Mouse (Mus musculus): Measurements from ENCODE around the gene Ttll13. TPM values are rescaled to one million over a fixed set of nuclear protein-coding genes. Genes with fewer than 3 reads are reported as not detected.

Ttll13 gene
- polyA plus RNA-seq, 1 experiment from 2014 or later = 0.42 TPM

DNA sequence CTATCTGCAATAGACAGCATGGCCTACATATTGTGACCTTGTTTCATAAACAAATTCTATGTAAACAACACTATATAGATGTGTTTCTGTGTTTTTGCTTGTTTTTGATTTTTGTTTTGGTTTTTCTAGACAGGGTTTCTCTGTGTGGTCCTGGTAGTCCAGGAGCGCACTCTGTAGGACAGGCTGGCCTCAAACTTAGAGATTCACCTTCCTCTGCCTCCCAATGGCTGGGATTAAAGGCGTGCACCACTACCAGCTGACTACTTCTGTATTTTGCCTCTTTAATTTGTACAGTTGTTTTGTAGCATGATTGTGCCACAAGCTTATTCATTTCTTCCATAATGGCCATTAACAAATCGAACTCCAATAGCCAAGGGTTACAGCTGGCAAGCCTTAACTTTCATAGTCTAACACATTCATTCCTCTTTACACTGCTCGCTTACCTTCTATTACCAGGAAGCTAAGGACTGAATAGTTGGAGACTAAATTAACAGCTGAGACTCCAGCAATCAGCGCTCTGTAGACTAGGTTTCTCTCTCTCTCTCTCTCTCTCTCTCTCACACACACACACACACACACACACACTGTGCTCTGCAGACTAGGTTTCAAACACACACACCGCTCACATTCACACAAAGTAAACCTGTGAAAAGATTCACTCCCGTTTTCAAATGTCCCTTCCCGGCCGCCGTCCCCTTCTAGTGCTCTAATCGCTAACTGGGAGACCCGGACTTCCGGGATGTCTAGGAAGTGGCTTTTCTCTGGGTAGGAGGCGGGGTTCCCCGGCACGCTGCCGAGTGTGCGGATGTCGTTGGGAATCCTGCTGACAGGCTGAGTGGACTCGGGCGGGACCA, 22.9 kb downstream of the Ttll13 start, which contains the start of gene Vps33b:
Gene Vps33b (plus strand): TSS at position 753 of the 854 bp plus-strand sequence.
- Histone ChIP-seq H3K9ac (ENCODE audit: low read depth, low read length) (peak within 1 kb of the TSS; percentile 76), H3K27me3 (ENCODE audit: control insufficient read depth, insufficient read depth, low read depth, low read length) (no peaks in the 10 kb centered on the region), H3K4me3 (ENCODE audit: low read depth, low read length) (peak within 1 kb of the TSS; percentile 80), H3K4me1 (ENCODE audit: control insufficient read depth, low read depth, low read length) (peaks cover 20% of the 10 kb centered on the region), H3K27ac (ENCODE audit: low read length) (peak within 1 kb of the TSS; percentile 75), H3K36me3 (ENCODE audit: control insufficient read depth, insufficient read depth) (peaks cover 27% of the 10 kb centered on the region), H3K9me3 (replicated peaks; ENCODE audit: control insufficient read depth, low read length) (no peaks in the 10 kb centered on the region), H3K4me2 (ENCODE audit: low read depth, low read length) (peak within 1 kb of the TSS; percentile 81)
- ATAC-seq (ENCODE audit: low read depth) = peak; percentile 96
- 3% methylated on average over 21 of the region's 21 CpGs for WGBS (ENCODE audit: insufficient replicate concordance)

DNA sequence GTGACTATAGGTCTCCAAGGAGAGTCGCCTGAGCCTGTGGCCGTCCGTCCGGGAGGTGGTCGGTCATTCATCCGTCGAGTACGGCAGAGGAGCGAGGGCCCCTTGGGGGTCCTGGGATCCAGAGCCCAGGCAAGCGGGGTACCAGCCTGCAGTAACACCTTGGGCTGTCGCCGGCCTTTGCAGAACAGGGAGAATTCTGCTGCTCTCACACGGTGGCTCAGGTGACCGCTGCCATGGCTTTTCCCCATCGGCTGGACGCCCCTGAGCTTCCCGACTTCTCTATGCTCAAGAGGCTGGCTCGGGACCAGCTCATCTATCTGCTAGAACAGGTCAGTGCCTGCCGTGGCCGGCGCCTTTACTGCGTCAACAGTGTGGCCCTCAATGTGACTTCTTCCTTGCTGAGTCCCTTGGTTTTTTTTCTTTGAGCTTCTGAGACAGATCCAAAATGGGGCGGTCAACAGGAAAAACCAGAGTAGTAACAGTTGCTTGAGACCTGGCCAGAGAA, 23.6 kb downstream of the Ttll13 start:
- no peaks in the 10 kb centered on the region for H3K27me3 ChIP-seq (ENCODE audit: control insufficient read depth, insufficient read depth, low read depth, low read length)
- under 1% methylated on average over 23 of the region's 23 CpGs for WGBS (ENCODE audit: insufficient replicate concordance)
- peak overlapping the region; percentile 55 for H3K27ac ChIP-seq (ENCODE audit: low read length)

DNA sequence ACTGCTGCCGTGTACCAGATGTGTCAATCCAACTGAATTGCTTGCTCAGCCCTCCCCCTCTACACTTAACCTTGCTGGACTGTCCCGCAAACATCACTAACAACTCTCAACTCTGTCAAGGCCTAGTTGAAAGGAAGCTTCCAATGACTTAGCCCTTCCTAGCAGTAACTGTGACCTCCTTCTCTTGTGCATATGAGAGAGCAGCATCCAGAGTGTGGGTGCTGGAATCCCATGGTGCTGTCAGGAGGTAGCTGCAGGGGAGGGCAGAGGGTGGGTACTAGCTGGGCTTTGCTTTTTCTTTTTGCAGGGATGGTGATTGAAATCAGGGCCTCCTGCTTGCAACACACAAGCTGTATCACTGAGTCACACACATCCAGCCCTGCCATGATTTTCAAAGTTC, 27.3 kb downstream of the Ttll13 start:
- peaks cover 16% of the 10 kb centered on the region for H3K36me3 ChIP-seq (ENCODE audit: control insufficient read depth, insufficient read depth)
- H3K27me3 ChIP-seq (ENCODE audit: control insufficient read depth, insufficient read depth, low read depth, low read length) = no peaks in the 10 kb centered on the region
- no peaks in the 10 kb centered on the region for H3K9me3 ChIP-seq (replicated peaks; ENCODE audit: control insufficient read depth, low read length)
- H3K4me3 ChIP-seq (ENCODE audit: low read depth, low read length) = no peak overlapping the region
- H3K9ac ChIP-seq (ENCODE audit: low read depth, low read length) = no peak overlapping the region
- no peak for ATAC-seq (ENCODE audit: low read depth)
- no peak overlapping the region for H3K27ac ChIP-seq (ENCODE audit: low read length)
- H3K4me1 ChIP-seq (ENCODE audit: control insufficient read depth, low read depth, low read length) = peaks cover 18% of the 10 kb centered on the region
- 70% methylated on average over 2 of the region's 2 CpGs for WGBS (ENCODE audit: insufficient replicate concordance)
- H3K4me2 ChIP-seq (ENCODE audit: low read depth, low read length) = no peak overlapping the region

More for the DNA sequence above, 23.6 kb downstream of the Ttll13 start:
- Histone ChIP-seq H3K9ac (ENCODE audit: low read depth, low read length) (peak overlapping the region; percentile 76), H3K36me3 (ENCODE audit: control insufficient read depth, insufficient read depth) (peaks cover 26% of the 10 kb centered on the region), H3K9me3 (replicated peaks; ENCODE audit: control insufficient read depth, low read length) (no peaks in the 10 kb centered on the region), H3K4me1 (ENCODE audit: control insufficient read depth, low read depth, low read length) (peaks cover 20% of the 10 kb centered on the region), H3K4me2 (ENCODE audit: low read depth, low read length) (peak overlapping the region; percentile 81), H3K4me3 (ENCODE audit: low read depth, low read length) (peak overlapping the region; percentile 80)
- peak; percentile 56 for ATAC-seq (ENCODE audit: low read depth)

DNA sequence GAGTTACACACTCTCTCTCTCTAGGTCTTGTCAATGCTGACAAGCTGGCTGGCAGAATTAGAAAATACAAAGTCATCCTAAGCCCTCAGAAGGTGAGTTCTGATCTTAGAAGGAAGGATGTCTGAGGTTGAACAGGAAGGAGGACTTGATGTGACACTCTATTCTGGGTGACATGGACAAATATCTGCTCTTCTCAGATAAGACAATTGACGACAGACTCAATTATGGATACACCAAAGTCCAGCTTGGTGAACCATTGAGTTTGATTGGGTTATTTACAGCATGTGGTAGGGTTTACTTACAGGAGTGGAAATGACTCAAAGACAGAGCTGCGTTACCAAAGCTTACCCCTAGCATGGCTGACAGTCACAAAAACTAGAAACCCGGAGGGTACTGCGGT, 30.2 kb downstream of the Ttll13 start:
- Histone ChIP-seq H3K9ac (ENCODE audit: low read depth, low read length) (no peak overlapping the region), H3K27me3 (ENCODE audit: control insufficient read depth, insufficient read depth, low read depth, low read length) (no peaks in the 10 kb centered on the region), H3K9me3 (replicated peaks; ENCODE audit: control insufficient read depth, low read length) (no peaks in the 10 kb centered on the region), H3K4me3 (ENCODE audit: low read depth, low read length) (no peak overlapping the region), H3K27ac (ENCODE audit: low read length) (no peak overlapping the region), H3K36me3 (ENCODE audit: control insufficient read depth, insufficient read depth) (peaks cover 16% of the 10 kb centered on the region), H3K4me1 (ENCODE audit: control insufficient read depth, low read depth, low read length) (no peaks in the 10 kb centered on the region), H3K4me2 (ENCODE audit: low read depth, low read length) (no peak overlapping the region)
- 52% methylated on average over 4 of the region's 4 CpGs for WGBS (ENCODE audit: insufficient replicate concordance)
- ATAC-seq (ENCODE audit: low read depth) = no peak

DNA sequence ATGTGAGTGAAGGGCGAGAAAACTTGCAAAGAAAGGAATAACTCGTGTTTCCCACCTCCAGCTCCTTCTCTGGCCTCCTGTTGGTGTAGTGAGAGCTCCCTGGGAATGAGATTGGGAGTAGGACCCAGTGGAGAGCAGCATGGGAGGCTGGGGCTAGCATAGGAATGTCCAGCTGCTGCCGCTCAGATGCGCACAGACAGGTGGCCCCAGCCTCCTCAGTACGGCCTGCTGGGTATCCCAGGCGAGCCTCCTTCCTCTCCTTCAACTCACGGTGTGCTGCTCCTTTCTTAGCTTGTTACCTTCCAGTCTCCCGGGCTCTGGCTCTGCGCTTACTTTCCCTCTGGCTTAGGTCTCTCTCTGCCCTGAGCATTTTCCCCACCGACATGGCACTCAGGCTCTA, 33.9 kb downstream of the Ttll13 start:
- Histone ChIP-seq H3K4me3 (ENCODE audit: low read depth, low read length) (no peak overlapping the region), H3K9me3 (replicated peaks; ENCODE audit: control insufficient read depth, low read length) (no peaks in the 10 kb centered on the region), H3K9ac (ENCODE audit: low read depth, low read length) (no peak overlapping the region), H3K36me3 (ENCODE audit: control insufficient read depth, insufficient read depth) (peaks cover 8% of the 10 kb centered on the region), H3K4me1 (ENCODE audit: control insufficient read depth, low read depth, low read length) (peaks cover 10% of the 10 kb centered on the region), H3K27ac (ENCODE audit: low read length) (no peak overlapping the region), H3K27me3 (ENCODE audit: control insufficient read depth, insufficient read depth, low read depth, low read length) (no peaks in the 10 kb centered on the region), H3K4me2 (ENCODE audit: low read depth, low read length) (no peak overlapping the region)
- 82% methylated on average over 10 of the region's 10 CpGs for WGBS (ENCODE audit: insufficient replicate concordance)
- no peak for ATAC-seq (ENCODE audit: low read depth)

DNA sequence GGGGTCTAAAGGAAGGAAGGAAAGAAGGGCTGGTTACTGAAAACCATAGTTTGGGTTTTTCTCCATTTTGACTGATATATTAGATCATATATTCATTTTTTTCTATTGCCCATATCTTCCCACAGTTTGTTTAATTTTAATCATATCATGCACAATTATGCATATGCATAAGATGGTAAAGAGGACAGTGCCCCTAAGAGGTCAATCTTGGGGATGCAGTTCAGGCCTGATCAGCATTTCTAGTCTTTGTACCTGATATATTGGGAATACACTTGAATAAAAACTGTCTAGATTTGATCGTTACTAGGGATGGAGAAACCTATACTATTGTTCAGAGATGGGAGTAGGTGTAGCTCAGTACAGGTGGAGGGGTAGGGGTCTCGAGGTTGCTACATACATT, 34.8 kb downstream of the Ttll13 start:
- H3K4me2 ChIP-seq (ENCODE audit: low read depth, low read length) = no peak overlapping the region
- peaks cover 10% of the 10 kb centered on the region for H3K36me3 ChIP-seq (ENCODE audit: control insufficient read depth, insufficient read depth)
- H3K27ac ChIP-seq (ENCODE audit: low read length) = no peak overlapping the region
- no peaks in the 10 kb centered on the region for H3K9me3 ChIP-seq (replicated peaks; ENCODE audit: control insufficient read depth, low read length)
- H3K4me3 ChIP-seq (ENCODE audit: low read depth, low read length) = no peak overlapping the region
- ATAC-seq (ENCODE audit: low read depth) = no peak
- H3K9ac ChIP-seq (ENCODE audit: low read depth, low read length) = no peak overlapping the region
- 59% methylated on average over 2 of the region's 2 CpGs for WGBS (ENCODE audit: insufficient replicate concordance)
- no peaks in the 10 kb centered on the region for H3K27me3 ChIP-seq (ENCODE audit: control insufficient read depth, insufficient read depth, low read depth, low read length)
- H3K4me1 ChIP-seq (ENCODE audit: control insufficient read depth, low read depth, low read length) = peaks cover 10% of the 10 kb centered on the region

DNA sequence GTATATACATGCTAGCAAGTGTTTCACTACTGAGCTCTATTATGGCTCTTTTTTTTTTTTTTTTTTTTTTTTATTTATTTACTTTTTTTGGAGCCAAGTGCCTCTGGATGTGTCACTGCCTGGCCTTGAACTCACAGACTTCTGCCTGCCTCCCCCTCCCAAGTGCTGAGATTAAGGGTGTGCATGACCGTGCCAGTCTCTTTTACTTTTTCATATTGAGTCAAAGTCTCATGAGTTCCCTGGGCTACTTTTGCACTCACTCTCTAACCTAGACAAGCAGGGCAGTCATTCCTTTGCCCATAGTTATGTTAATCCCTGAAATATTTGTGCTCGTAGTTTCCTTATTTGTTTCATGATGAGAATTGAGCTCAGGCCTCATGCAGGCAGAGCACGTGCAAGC, 35.5 kb downstream of the Ttll13 start:
- no peak for ATAC-seq (ENCODE audit: low read depth)
- Histone ChIP-seq H3K4me3 (ENCODE audit: low read depth, low read length) (no peak overlapping the region), H3K36me3 (ENCODE audit: control insufficient read depth, insufficient read depth) (peaks cover 8% of the 10 kb centered on the region; the same call in 1 of the 2 replicates), H3K27me3 (ENCODE audit: control insufficient read depth, insufficient read depth, low read depth, low read length) (no peaks in the 10 kb centered on the region), H3K9me3 (replicated peaks; ENCODE audit: control insufficient read depth, low read length) (no peaks in the 10 kb centered on the region), H3K9ac (ENCODE audit: low read depth, low read length) (no peak overlapping the region), H3K4me2 (ENCODE audit: low read depth, low read length) (no peak overlapping the region), H3K4me1 (ENCODE audit: control insufficient read depth, low read depth, low read length) (peaks cover 11% of the 10 kb centered on the region), H3K27ac (ENCODE audit: low read length) (no peak overlapping the region)
- 75% methylated on average over 3 of the region's 3 CpGs for WGBS (ENCODE audit: insufficient replicate concordance)

DNA sequence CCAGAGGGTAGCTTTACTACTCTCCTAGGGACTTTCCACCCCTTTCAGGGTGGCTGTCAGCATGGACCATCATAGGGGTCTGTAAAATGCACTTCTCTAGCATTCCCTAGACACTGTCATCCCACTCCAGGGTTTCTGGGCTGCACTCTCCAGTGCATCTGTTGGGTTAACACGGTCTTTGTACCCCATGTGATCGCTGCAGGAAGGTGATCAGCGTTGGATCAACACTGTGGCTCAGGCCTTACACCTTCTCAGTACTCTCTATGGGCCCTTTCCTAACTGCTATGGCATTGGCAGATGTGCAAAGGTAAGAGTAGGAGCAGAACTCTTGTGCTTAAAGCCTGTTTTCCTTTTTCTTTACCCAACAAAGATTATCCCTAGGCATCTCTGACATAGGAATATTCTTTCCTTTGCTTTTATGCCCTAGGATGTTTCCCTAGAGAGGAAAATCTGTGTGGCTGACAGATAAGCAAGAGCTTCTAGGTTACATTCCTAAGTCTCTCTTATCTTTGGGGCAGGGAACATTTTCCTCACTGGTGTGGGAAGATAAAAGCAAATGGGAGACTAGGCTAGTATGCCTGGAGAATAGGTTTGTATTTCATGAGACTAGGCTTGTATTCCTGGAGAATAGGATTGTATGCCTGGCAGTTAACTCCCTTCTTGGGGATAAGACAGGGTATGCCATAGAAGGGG, 37.2 kb downstream of the Ttll13 start:
- peaks cover 12% of the 10 kb centered on the region for H3K36me3 ChIP-seq (ENCODE audit: control insufficient read depth, insufficient read depth)
- no peak overlapping the region for H3K9ac ChIP-seq (ENCODE audit: low read depth, low read length)
- peak; percentile 80 for ATAC-seq (ENCODE audit: low read depth)
- H3K4me2 ChIP-seq (ENCODE audit: low read depth, low read length) = no peak overlapping the region
- peaks cover 13% of the 10 kb centered on the region for H3K4me1 ChIP-seq (ENCODE audit: control insufficient read depth, low read depth, low read length)
- H3K27me3 ChIP-seq (ENCODE audit: control insufficient read depth, insufficient read depth, low read depth, low read length) = no peaks in the 10 kb centered on the region
- H3K4me3 ChIP-seq (ENCODE audit: low read depth, low read length) = no peak overlapping the region
- 61% methylated on average over 3 of the region's 3 CpGs for WGBS (ENCODE audit: insufficient replicate concordance)
- H3K9me3 ChIP-seq (replicated peaks; ENCODE audit: control insufficient read depth, low read length) = no peaks in the 10 kb centered on the region
- H3K27ac ChIP-seq (ENCODE audit: low read length) = 0 out of 2 replicates have a peak overlapping the region, but pooled peaks have one; percentile 1

DNA sequence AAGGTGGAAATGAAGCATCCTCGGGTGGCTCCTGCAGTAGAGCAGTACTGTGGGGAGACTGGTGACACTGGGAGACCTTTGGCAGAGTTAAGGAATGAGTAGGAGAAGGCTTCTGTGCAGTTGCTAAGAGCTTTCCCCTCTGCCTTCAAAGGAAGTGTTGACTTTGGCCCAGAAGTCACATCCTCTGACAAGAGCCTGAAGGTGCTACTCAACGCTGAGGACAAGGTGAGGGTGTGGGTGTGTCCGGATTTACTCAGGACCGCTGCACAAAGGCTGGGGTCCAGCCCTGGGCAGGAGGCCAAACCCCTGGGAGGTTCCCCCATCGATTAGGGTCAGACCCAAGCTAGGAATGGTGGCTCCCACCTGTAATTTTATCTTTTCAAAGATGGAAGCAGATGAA, 38.2 kb downstream of the Ttll13 start:
- H3K9me3 ChIP-seq (replicated peaks; ENCODE audit: control insufficient read depth, low read length) = no peaks in the 10 kb centered on the region
- no peak for ATAC-seq (ENCODE audit: low read depth)
- no peaks in the 10 kb centered on the region for H3K27me3 ChIP-seq (ENCODE audit: control insufficient read depth, insufficient read depth, low read depth, low read length)
- no peak overlapping the region for H3K9ac ChIP-seq (ENCODE audit: low read depth, low read length)
- H3K4me1 ChIP-seq (ENCODE audit: control insufficient read depth, low read depth, low read length) = peaks cover 13% of the 10 kb centered on the region
- H3K4me2 ChIP-seq (ENCODE audit: low read depth, low read length) = no peak overlapping the region
- 74% methylated on average over 5 of the region's 5 CpGs for WGBS (ENCODE audit: insufficient replicate concordance)
- H3K27ac ChIP-seq (ENCODE audit: low read length) = no peak overlapping the region; the same call in 1 of the 2 replicates
- peaks cover 12% of the 10 kb centered on the region for H3K36me3 ChIP-seq (ENCODE audit: control insufficient read depth, insufficient read depth)
- no peak overlapping the region for H3K4me3 ChIP-seq (ENCODE audit: low read depth, low read length)
